Comparison of ENCODE assay signal across 8 mouse cellular contexts in the genomic region with DNA sequence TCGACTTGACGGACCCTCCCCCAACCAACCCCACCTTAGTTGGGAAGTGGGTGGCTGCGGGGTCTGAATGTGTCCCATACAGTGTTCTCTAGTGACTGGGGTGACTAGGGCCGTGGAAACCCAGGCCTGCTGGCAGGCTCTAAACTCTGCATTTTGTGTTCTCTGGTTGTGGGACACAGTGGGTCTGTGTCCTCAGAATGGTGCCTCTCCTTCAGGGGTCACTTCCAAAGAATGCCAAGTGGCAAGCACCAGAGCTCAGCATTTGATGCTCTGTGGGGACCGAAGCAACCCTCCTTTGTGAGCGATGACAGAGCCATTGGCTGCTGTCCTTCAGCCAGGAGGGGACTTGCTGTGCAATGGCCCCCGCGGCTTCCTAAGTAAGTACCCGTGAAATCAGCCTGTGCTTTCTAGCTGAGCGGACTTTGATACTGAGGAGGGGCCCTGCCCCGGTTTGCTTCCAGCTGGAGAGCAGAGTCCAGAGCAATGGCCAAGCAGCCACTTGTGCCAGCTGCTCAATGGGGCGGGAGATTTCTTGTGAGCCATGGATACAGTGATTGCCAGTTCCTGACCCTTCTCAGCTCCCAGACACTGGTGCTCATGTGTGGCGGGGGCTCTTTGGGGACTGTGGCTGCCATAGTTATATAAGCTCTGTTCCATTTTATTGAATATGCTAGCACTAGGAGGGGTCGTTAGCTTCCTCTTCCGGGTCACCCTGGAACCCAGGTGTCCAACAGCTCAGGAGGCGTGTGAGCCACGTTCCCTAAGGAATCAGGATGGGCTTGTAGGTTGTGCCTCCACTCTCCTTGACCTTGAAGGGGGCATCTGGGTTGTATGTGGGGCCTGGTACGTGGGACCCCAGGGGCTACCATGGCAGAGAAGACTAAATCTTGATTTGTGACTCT.
DNase-seq lines count a peak whose midpoint lies in the region; ATAC-seq and TF ChIP-seq lines count a peak whose summit lies in the region.

No protein-coding gene starts in this region.

- 64% methylated on average over 18 of the region's 18 CpGs for WGBS in heart, embryonic 10.5 days
- WGBS in heart, adult 2 months = 77% methylated on average over 18 of the region's 18 CpGs
- 50% methylated on average over 18 of the region's 18 CpGs for WGBS in embryonic facial prominence, embryonic 10.5 days
- WGBS in midbrain, embryonic 12.5 days = 38% methylated on average over 18 of the region's 18 CpGs

- peaks cover 33% of the 10 kb centered on the region; the same call in 1 of the 2 replicates for H3K27me3 ChIP-seq in heart, embryonic 10.5 days (ENCODE audit: insufficient read depth, poor library complexity, severe bottlenecking)
- no peaks in the 10 kb centered on the region for H3K27me3 ChIP-seq in heart, adult 2 months (ENCODE audit: control insufficient read depth, insufficient read depth, low read length)
- H3K27me3 ChIP-seq in embryonic facial prominence, embryonic 10.5 days (replicated peaks; ENCODE audit: low read depth, poor library complexity, severe bottlenecking) = peaks cover 62% of the 10 kb centered on the region
- peaks cover 85% of the 10 kb centered on the region for H3K27me3 ChIP-seq in midbrain, embryonic 12.5 days

- H3K4me2 ChIP-seq in midbrain, embryonic 12.5 days (replicated peaks) = peak overlapping the region; percentile 11; the same call in 1 of the 2 replicates

- no peak overlapping the region for H3K4me3 ChIP-seq in heart, embryonic 10.5 days
- H3K4me3 ChIP-seq in heart, adult 2 months = no peak overlapping the region
- no peak overlapping the region for H3K4me3 ChIP-seq in embryonic facial prominence, embryonic 10.5 days
- H3K4me3 ChIP-seq in midbrain, embryonic 12.5 days = no peak overlapping the region

- H3K4me1 ChIP-seq in heart, embryonic 10.5 days = peaks cover 32% of the 10 kb centered on the region
- H3K4me1 ChIP-seq in heart, adult 2 months (ENCODE audit: control insufficient read depth, insufficient read depth, low read length) = no peaks in the 10 kb centered on the region
- peaks cover 52% of the 10 kb centered on the region for H3K4me1 ChIP-seq in embryonic facial prominence, embryonic 10.5 days
- H3K4me1 ChIP-seq in midbrain, embryonic 12.5 days = peaks cover 26% of the 10 kb centered on the region

- H3K36me3 ChIP-seq in heart, embryonic 10.5 days = no peaks in the 10 kb centered on the region
- H3K36me3 ChIP-seq in heart, adult 2 months (ENCODE audit: control insufficient read depth, insufficient read depth, low read length) = no peaks in the 10 kb centered on the region
- no peaks in the 10 kb centered on the region for H3K36me3 ChIP-seq in embryonic facial prominence, embryonic 10.5 days (replicated peaks)
- no peaks in the 10 kb centered on the region for H3K36me3 ChIP-seq in midbrain, embryonic 12.5 days

- ATAC-seq in midbrain, embryonic 12.5 days (ENCODE audit: low FRiP score, low read depth) = peak; percentile 80
- ATAC-seq in inflammation-experienced regulatory T-cells, adult 6 months = no peak

- DNase-seq in heart, embryonic 10.5 days (ENCODE audit: low spot score) = no peak
- DNase-seq in heart, adult 2 months = no peak
- peak; percentile 45 for DNase-seq in embryonic facial prominence, embryonic 10.5 days (ENCODE audit: low spot score)
- DNase-seq in kidney, adult 8-10 months = peak; percentile 88 to 93
- DNase-seq in urinary bladder, postnatal 14 days (ENCODE audit: low spot score) = no peak
- no peak for DNase-seq in adrenal gland, postnatal 36 days

- no peak for TF ChIP-seq CTCF in heart, adult 2 months (IDR thresholded peaks at IDR 0.05)

- intact Hi-C loops in heart, adult 2 months (cut with DNase I) = no loop called here

- TF ChIP-seq EP300 in heart, adult 2 months (IDR thresholded peaks at IDR 0.05; ENCODE audit: insufficient read depth, low read depth, low read length) = no peak

- no peaks in the 10 kb centered on the region for H3K79me2 ChIP-seq in heart, adult 2 months (replicated peaks; ENCODE audit: control insufficient read depth, insufficient read depth, low read length)

- no peak for TF ChIP-seq POLR2A in heart, adult 2 months (IDR thresholded peaks at IDR 0.05; ENCODE audit: insufficient read depth, low read depth, low read length)

- H3K27ac ChIP-seq in heart, embryonic 10.5 days = peak overlapping the region; percentile 56
- H3K27ac ChIP-seq in heart, adult 2 months = no peak overlapping the region
- H3K27ac ChIP-seq in embryonic facial prominence, embryonic 10.5 days (replicated peaks) = peak overlapping the region; percentile 65
- peak overlapping the region; percentile 54 for H3K27ac ChIP-seq in midbrain, embryonic 12.5 days (replicated peaks)

- H3K9ac ChIP-seq in heart, adult 2 months (ENCODE audit: low read depth, low read length) = no peak overlapping the region
- H3K9ac ChIP-seq in midbrain, embryonic 12.5 days (replicated peaks) = no peak overlapping the region

- no peaks in the 10 kb centered on the region for H3K9me3 ChIP-seq in heart, embryonic 10.5 days
- H3K9me3 ChIP-seq in embryonic facial prominence, embryonic 10.5 days = no peaks in the 10 kb centered on the region
- no peaks in the 10 kb centered on the region for H3K9me3 ChIP-seq in midbrain, embryonic 12.5 days

Comparison
In these comparisons a context has a peak if more than half of its experiments do, and no peak if none do; other contexts are left out.
1. DNase-seq: peak in embryonic facial prominence, embryonic 10.5 days (single experiment) and kidney, adult 8-10 months (2 of 2); none in heart, embryonic 10.5 days (single experiment), heart, adult 2 months (0 of 2), urinary bladder, postnatal 14 days (single experiment) and adrenal gland, postnatal 36 days (0 of 2).